Mouse (Mus musculus): ENCODE measurements around the gene Hist2h2be.
"Not testable (repeated sequence)": the region's sequence is repeated elsewhere in the genome, so short reads cannot be mapped to it uniquely, and the experiment has no call there.

Hist2h2be gene

GRCm38 (mm10) chr3:96262216-96262875, 41.4 kb downstream of the Hist2h2be start:
- DNase-seq (ENCODE audit: low spot score): peak; percentile 91

- DNase-seq (ENCODE audit: low spot score): peak; percentile 98
These were observed 42.1 kb downstream of the Hist2h2be start, which contains the start of gene Hist2h4 for GRCm38 (mm10) chr3:96262979-96263550. Gene Hist2h4 (minus strand): TSS chr3:96263311.

- DNase-seq (ENCODE audit: low spot score): no peak
These were observed 42.9 kb downstream of the Hist2h2be start for GRCm38 (mm10) chr3:96263558-96264403.

GRCm38 (mm10) chr3:96264404-96264949, 43.6 kb downstream of the Hist2h2be start:
- peak; percentile 45 for DNase-seq (ENCODE audit: low spot score)

- DNase-seq (ENCODE audit: low spot score): no peak
These were observed 45.3 kb downstream of the Hist2h2be start for GRCm38 (mm10) chr3:96266132-96266710.

GRCm38 (mm10) chr3:96267541-96267940, 46.6 kb downstream of the Hist2h2be start:
- no peak for DNase-seq (ENCODE audit: low spot score)

GRCm38 (mm10) chr3:96268051-96268775, 47.3 kb downstream of the Hist2h2be start, which contains the start of gene Hist2h3b:
Gene Hist2h3b (plus strand): TSS chr3:96268654.
- DNase-seq (ENCODE audit: low spot score): peak; percentile 89

GRCm38 (mm10) chr3:96268776-96269378, 48.0 kb downstream of the Hist2h2be start:
- not testable (repeated sequence) for DNase-seq (ENCODE audit: low spot score)

- peak; percentile 98 for DNase-seq (ENCODE audit: low spot score)
These were observed 48.9 kb downstream of the Hist2h2be start, which contains the start of gene Hist2h2bb for GRCm38 (mm10) chr3:96269511-96270474. Gene Hist2h2bb (plus strand): TSS chr3:96269752.

Data from MN1 (cell line).